In genomic region chr10:39977346-39977745, GRCm38 (mm10) we compare ENCODE assay signal across 22 mouse cellular contexts. TPM values are rescaled to one million over a fixed set of nuclear protein-coding genes. Genes with fewer than 3 reads are reported as not detected.
"Had no signal": no experiment of that assay in that cellular context is flagged by ENCODE, and none has a peak within 500 bp of the region (broad histone marks: within the 10 kb centered on the region; RNA-seq: fewer than 3 reads in every experiment).

No protein-coding gene starts in this region.

- H3K4me3 ChIP-seq: neural tube, embryonic 13.5 days; neural tube, embryonic 15.5 days; stomach, embryonic 15.5 days had no signal

- H3K36me3 ChIP-seq: neural tube, embryonic 13.5 days; neural tube, embryonic 15.5 days; stomach, embryonic 15.5 days had no signal

- H3K27me3 ChIP-seq: neural tube, embryonic 13.5 days; neural tube, embryonic 15.5 days; stomach, embryonic 15.5 days had no signal

- H3K27ac ChIP-seq: neural tube, embryonic 13.5 days; neural tube, embryonic 15.5 days; stomach, embryonic 15.5 days; stomach, postnatal 0 days had no signal

- H3K9ac ChIP-seq: neural tube, embryonic 13.5 days; neural tube, embryonic 15.5 days; stomach, embryonic 15.5 days had no signal

- H3K4me1 ChIP-seq: neural tube, embryonic 13.5 days; neural tube, embryonic 15.5 days; stomach, embryonic 15.5 days had no signal

- H3K4me2 ChIP-seq: neural tube, embryonic 13.5 days; neural tube, embryonic 15.5 days; stomach, embryonic 15.5 days had no signal

- DNase-seq: retina, postnatal 1 day; right cerebral cortex, adult 18-20 months; right cerebral cortex, postnatal 14 days; right cerebral cortex, postnatal 25 days; right cerebral cortex, postnatal 4 days; spleen, adult 18-20 months; thymus, adult 18-20 months; thymus, adult 2 months; thymus, postnatal 14 days; thymus, postnatal 25 days; thymus, postnatal 36 days; thymus, postnatal 4 days had no signal

- H3K9me3 ChIP-seq: stomach, embryonic 15.5 days had no signal

RNA-seq across cellular contexts. Expression of gene Mfsd4b5, which starts 9.1 kb away (rescaled TPM):
- polyA plus RNA-seq: neural tube, embryonic 13.5 days; neural tube, embryonic 15.5 days; stomach, embryonic 14.5 days had no signal

RNA-seq across cellular contexts. Expression of gene Mfsd4b3, which starts 17.4 kb away (rescaled TPM):
- polyA plus RNA-seq: neural tube, embryonic 15.5 days had no signal

RNA-seq across cellular contexts. Expression of gene Mfsd4b1, which starts 47.7 kb away (rescaled TPM):
- total RNA-seq: neutrophil, adult 5-6 weeks had no signal
- polyA plus RNA-seq: small intestine, adult 2 months; stomach, embryonic 14.5 days had no signal

RNA-seq across cellular contexts. Expression of gene Mfsd4b2, which starts 50.6 kb away (rescaled TPM):
- total RNA-seq: neutrophil, adult 5-6 weeks had no signal
- polyA plus RNA-seq: neural tube, embryonic 13.5 days; neural tube, embryonic 14.5 days; neural tube, embryonic 15.5 days; spleen, adult 2 months; stomach, postnatal 0 days; testis, adult 2 months had no signal
